Mouse (Mus musculus): Measurements from ENCODE around the gene Kcnh2. TPM values are rescaled to one million over a fixed set of nuclear protein-coding genes. Genes with fewer than 3 reads are reported as not detected.

Gene Kcnh2
- polyA plus RNA-seq, 1 experiment from 2014 or later, result 0.08 TPM

GRCm38 (mm10) chr5:24284145-24284544 is 67.3 kb downstream of the Kcnh2 start:
- DNase-seq (no peak), ATAC-seq (no peak)
- TF ChIP-seq CTCF (IDR thresholded peaks at IDR 0.05; ENCODE audit: low read depth), result no peak
- no peak for TF ChIP-seq EP300 (IDR thresholded peaks at IDR 0.05; ENCODE audit: low read depth)
- Histone ChIP-seq H3K4me1 (ENCODE audit: insufficient read depth) (no peaks in the 10 kb centered on the region), H3K4me2 (ENCODE audit: low read depth, low read length) (no peak overlapping the region), H3K27ac (ENCODE audit: low read depth) (no peak overlapping the region), H3K36me3 (replicated peaks; ENCODE audit: insufficient read depth, low read length) (no peaks in the 10 kb centered on the region), H3K9me3 (ENCODE audit: low read length) (no peaks in the 10 kb centered on the region), H3K27me3 (ENCODE audit: insufficient read depth, low read length) (peaks cover 2% of the 10 kb centered on the region; the same call in 1 of the 2 replicates), H3K4me3 (ENCODE audit: low read depth, low read length) (no peak overlapping the region), H3K9ac (replicated peaks) (no peak overlapping the region)
- 75% methylated on average over 6 of the region's 6 CpGs for WGBS (ENCODE audit: insufficient replicate concordance)

- DNase-seq, result no peak
- H3K4me1 ChIP-seq (ENCODE audit: insufficient read depth), result no peaks in the 10 kb centered on the region
- no peak for ATAC-seq
- H3K9me3 ChIP-seq (ENCODE audit: low read length), result no peaks in the 10 kb centered on the region
- no peak overlapping the region for H3K9ac ChIP-seq (replicated peaks)
- TF ChIP-seq CTCF (IDR thresholded peaks at IDR 0.05; ENCODE audit: low read depth) (no peak), EP300 (IDR thresholded peaks at IDR 0.05; ENCODE audit: low read depth) (no peak)
- no peaks in the 10 kb centered on the region for H3K36me3 ChIP-seq (replicated peaks; ENCODE audit: insufficient read depth, low read length)
- H3K27ac ChIP-seq (ENCODE audit: low read depth), result no peak overlapping the region
- H3K4me3 ChIP-seq (ENCODE audit: low read depth, low read length), result no peak overlapping the region
- no peak overlapping the region for H3K4me2 ChIP-seq (ENCODE audit: low read depth, low read length)
- peaks cover 2% of the 10 kb centered on the region; the same call in 1 of the 2 replicates for H3K27me3 ChIP-seq (ENCODE audit: insufficient read depth, low read length)
- WGBS (ENCODE audit: insufficient replicate concordance), result 51% methylated on average over 5 of the region's 5 CpGs
These were observed 68.2 kb downstream of the Kcnh2 start for GRCm38 (mm10) chr5:24283181-24283580.

GRCm38 (mm10) chr5:24280523-24280922 is 70.9 kb downstream of the Kcnh2 start:
- Histone ChIP-seq H3K9ac (replicated peaks) (no peak overlapping the region), H3K27ac (ENCODE audit: low read depth) (no peak overlapping the region), H3K9me3 (ENCODE audit: low read length) (no peaks in the 10 kb centered on the region), H3K4me3 (ENCODE audit: low read depth, low read length) (no peak overlapping the region), H3K36me3 (replicated peaks; ENCODE audit: insufficient read depth, low read length) (no peaks in the 10 kb centered on the region), H3K4me2 (ENCODE audit: low read depth, low read length) (no peak overlapping the region), H3K27me3 (ENCODE audit: insufficient read depth, low read length) (peaks cover 2% of the 10 kb centered on the region; the same call in 1 of the 2 replicates), H3K4me1 (ENCODE audit: insufficient read depth) (no peaks in the 10 kb centered on the region)
- no peak for DNase-seq
- TF ChIP-seq CTCF (IDR thresholded peaks at IDR 0.05; ENCODE audit: low read depth), result no peak
- no peak for TF ChIP-seq EP300 (IDR thresholded peaks at IDR 0.05; ENCODE audit: low read depth)
- WGBS (ENCODE audit: insufficient replicate concordance), result 66% methylated on average over 2 of the region's 2 CpGs
- ATAC-seq, result no peak

- WGBS (ENCODE audit: insufficient replicate concordance), result 69% methylated on average over 4 of the region's 4 CpGs
- no peaks in the 10 kb centered on the region for H3K4me1 ChIP-seq (ENCODE audit: insufficient read depth)
- no peak overlapping the region for H3K9ac ChIP-seq (replicated peaks)
- no peaks in the 10 kb centered on the region for H3K36me3 ChIP-seq (replicated peaks; ENCODE audit: insufficient read depth, low read length)
- ATAC-seq (no peak), DNase-seq (no peak)
- no peak overlapping the region for H3K4me3 ChIP-seq (ENCODE audit: low read depth, low read length)
- H3K27me3 ChIP-seq (ENCODE audit: insufficient read depth, low read length), result peaks cover 2% of the 10 kb centered on the region; the same call in 1 of the 2 replicates
- H3K9me3 ChIP-seq (ENCODE audit: low read length), result no peaks in the 10 kb centered on the region
- no peak for TF ChIP-seq EP300 (IDR thresholded peaks at IDR 0.05; ENCODE audit: low read depth)
- no peak for TF ChIP-seq CTCF (IDR thresholded peaks at IDR 0.05; ENCODE audit: low read depth)
- H3K27ac ChIP-seq (ENCODE audit: low read depth), result no peak overlapping the region
- no peak overlapping the region for H3K4me2 ChIP-seq (ENCODE audit: low read depth, low read length)
These were observed 71.9 kb downstream of the Kcnh2 start for GRCm38 (mm10) chr5:24279527-24279926.

GRCm38 (mm10) chr5:24278206-24278605 is 73.2 kb downstream of the Kcnh2 start:
- H3K9me3 ChIP-seq (ENCODE audit: low read length), result no peaks in the 10 kb centered on the region
- 83% methylated on average over 10 of the region's 10 CpGs for WGBS (ENCODE audit: insufficient replicate concordance)
- no peaks in the 10 kb centered on the region for H3K4me1 ChIP-seq (ENCODE audit: insufficient read depth)
- no peaks in the 10 kb centered on the region for H3K36me3 ChIP-seq (replicated peaks; ENCODE audit: insufficient read depth, low read length)
- peaks cover 2% of the 10 kb centered on the region; the same call in 1 of the 2 replicates for H3K27me3 ChIP-seq (ENCODE audit: insufficient read depth, low read length)
- DNase-seq (no peak), ATAC-seq (no peak)
- no peak for TF ChIP-seq CTCF (IDR thresholded peaks at IDR 0.05; ENCODE audit: low read depth)
- no peak for TF ChIP-seq EP300 (IDR thresholded peaks at IDR 0.05; ENCODE audit: low read depth)
- no peak overlapping the region for H3K9ac ChIP-seq (replicated peaks)
- H3K27ac ChIP-seq (ENCODE audit: low read depth), result no peak overlapping the region
- no peak overlapping the region for H3K4me2 ChIP-seq (ENCODE audit: low read depth, low read length)
- H3K4me3 ChIP-seq (ENCODE audit: low read depth, low read length), result no peak overlapping the region

GRCm38 (mm10) chr5:24273683-24274621 is 77.5 kb downstream of the Kcnh2 start:
- WGBS (ENCODE audit: insufficient replicate concordance), result 54% methylated on average over 9 of the region's 9 CpGs

More at GRCm38 (mm10) chr5:24273683-24274621, 77.5 kb downstream of the Kcnh2 start:
- H3K4me1 ChIP-seq (ENCODE audit: insufficient read depth), result no peaks in the 10 kb centered on the region
- no peak overlapping the region for H3K27ac ChIP-seq (ENCODE audit: low read depth)
- ATAC-seq (no peak), DNase-seq (no peak)
- H3K4me2 ChIP-seq (ENCODE audit: low read depth, low read length), result no peak overlapping the region
- no peak overlapping the region for H3K9ac ChIP-seq (replicated peaks)
- H3K27me3 ChIP-seq (ENCODE audit: insufficient read depth, low read length), result no peaks in the 10 kb centered on the region
- no peak overlapping the region for H3K4me3 ChIP-seq (ENCODE audit: low read depth, low read length)
- H3K9me3 ChIP-seq (ENCODE audit: low read length), result no peaks in the 10 kb centered on the region
- TF ChIP-seq CTCF (IDR thresholded peaks at IDR 0.05; ENCODE audit: low read depth) (no peak), EP300 (IDR thresholded peaks at IDR 0.05; ENCODE audit: low read depth) (no peak)
- no peaks in the 10 kb centered on the region for H3K36me3 ChIP-seq (replicated peaks; ENCODE audit: insufficient read depth, low read length)

Measured in liver, postnatal 0 days (tissue).